In genomic region chr2:179519161-179519560, GRCm38 (mm10) we compare ENCODE assay signal across 19 mouse cellular contexts.
DNase-seq lines count a peak whose midpoint lies in the region; ATAC-seq and TF ChIP-seq lines count a peak whose summit lies in the region.
"Had no signal": no experiment of that assay in that cellular context is flagged by ENCODE, and none has a peak within 500 bp of the region (broad histone marks: within the 10 kb centered on the region; RNA-seq: fewer than 3 reads in every experiment).

No protein-coding gene starts in this region.

- no peaks in the 10 kb centered on the region for H3K9me3 ChIP-seq in limb, embryonic 12.5 days
- no peaks in the 10 kb centered on the region for H3K9me3 ChIP-seq in limb, embryonic 10.5 days (replicated peaks)
- H3K9me3 ChIP-seq in intestine, postnatal 0 days (ENCODE audit: control insufficient read depth), result no peaks in the 10 kb centered on the region
- H3K9me3 ChIP-seq: embryonic facial prominence, embryonic 13.5 days; forebrain, embryonic 13.5 days; heart, embryonic 12.5 days; lung, embryonic 15.5 days had no signal

- ATAC-seq in limb, embryonic 12.5 days (ENCODE audit: insufficient number of reproducible peaks, insufficient read depth, low FRiP score, low TSS enrichment, low read depth), result no peak
- no peak for ATAC-seq in intestine, postnatal 0 days
- ATAC-seq: intestine, embryonic 16.5 days had no signal

- WGBS in limb, embryonic 12.5 days, result 76% methylated on average over 7 of the region's 7 CpGs
- 89% methylated on average over 7 of the region's 7 CpGs for WGBS in limb, embryonic 10.5 days
- WGBS in intestine, postnatal 0 days, result 90% methylated on average over 7 of the region's 7 CpGs

- peaks cover 63% of the 10 kb centered on the region for H3K4me1 ChIP-seq in limb, embryonic 12.5 days (replicated peaks)
- H3K4me1 ChIP-seq in limb, embryonic 10.5 days, result peaks cover 56% of the 10 kb centered on the region
- H3K4me1 ChIP-seq in intestine, postnatal 0 days (replicated peaks; ENCODE audit: control insufficient read depth, insufficient read depth, low read length), result 0 out of 2 replicates have a peak, but pooled peaks cover 3% of the 10 kb centered on the region
- H3K4me1 ChIP-seq: heart, embryonic 12.5 days; lung, embryonic 15.5 days had no signal

- TF ChIP-seq CTCF in intestine, postnatal 0 days (IDR thresholded peaks at IDR 0.05; ENCODE audit: low read depth), result no peak

- no peaks in the 10 kb centered on the region for H3K36me3 ChIP-seq in limb, embryonic 12.5 days
- H3K36me3 ChIP-seq in limb, embryonic 10.5 days, result no peaks in the 10 kb centered on the region
- no peaks in the 10 kb centered on the region for H3K36me3 ChIP-seq in intestine, postnatal 0 days (ENCODE audit: control insufficient read depth, insufficient read depth)
- H3K36me3 ChIP-seq: embryonic facial prominence, embryonic 13.5 days; heart, embryonic 12.5 days; lung, embryonic 15.5 days had no signal

- H3K9ac ChIP-seq in limb, embryonic 12.5 days (replicated peaks), result no peak overlapping the region
- H3K9ac ChIP-seq in intestine, postnatal 0 days (ENCODE audit: low read depth, low read length), result no peak overlapping the region
- H3K9ac ChIP-seq: embryonic facial prominence, embryonic 13.5 days; heart, embryonic 12.5 days; lung, embryonic 15.5 days had no signal

- peak; percentile 13 to 46 for DNase-seq in frontal cortex, postnatal 36 days (ENCODE audit: low spot score in 2 of 2)
- DNase-seq in frontal cortex, postnatal 10 days (ENCODE audit: low spot score in 2 of 2), result no peak
- no peak for DNase-seq in limb, embryonic 10.5 days (ENCODE audit: low spot score)
- DNase-seq in left cerebral cortex, postnatal 14 days (ENCODE audit: low spot score in 2 of 2), result peak; percentile 29 to 41
- peak; percentile 32 for DNase-seq in right cerebral cortex, postnatal 25 days
- DNase-seq in adrenal gland, adult 18-20 months (ENCODE audit: low spot score in 2 of 2), result no peak
- DNase-seq: adrenal gland, adult 8-10 months; cerebellum, adult 2 months; gastrocnemius, postnatal 36 days; heart, postnatal 36 days; thymus, adult 18-20 months had no signal

- intact Hi-C loops in left cerebral cortex, postnatal 14 days (cut with DNase I), result loop anchor here (5.0 kb wide), 1 partner anchor 42 kb away; no protein-coding TSS in a partner anchor

- H3K4me3 ChIP-seq in limb, embryonic 12.5 days (replicated peaks), result no peak overlapping the region
- no peak overlapping the region for H3K4me3 ChIP-seq in limb, embryonic 10.5 days
- H3K4me3 ChIP-seq in intestine, postnatal 0 days (ENCODE audit: low read depth, low read length), result no peak overlapping the region
- H3K4me3 ChIP-seq: embryonic facial prominence, embryonic 13.5 days; forebrain, embryonic 13.5 days; heart, embryonic 12.5 days; lung, embryonic 15.5 days had no signal

- no peak overlapping the region for H3K27ac ChIP-seq in limb, embryonic 12.5 days
- no peak overlapping the region for H3K27ac ChIP-seq in limb, embryonic 10.5 days
- no peak overlapping the region for H3K27ac ChIP-seq in intestine, postnatal 0 days (ENCODE audit: low read depth, low read length)
- H3K27ac ChIP-seq: embryonic facial prominence, embryonic 13.5 days; kidney, postnatal 0 days; lung, embryonic 15.5 days had no signal

- H3K27me3 ChIP-seq in limb, embryonic 12.5 days, result peaks cover 7% of the 10 kb centered on the region; the same call in 1 of the 2 replicates
- no peaks in the 10 kb centered on the region for H3K27me3 ChIP-seq in limb, embryonic 10.5 days (ENCODE audit: low read depth, poor library complexity, severe bottlenecking)
- peaks cover 17% of the 10 kb centered on the region; the same call in 1 of the 2 replicates for H3K27me3 ChIP-seq in intestine, postnatal 0 days (replicated peaks; ENCODE audit: control insufficient read depth, insufficient read depth, low read length)
- H3K27me3 ChIP-seq: forebrain, embryonic 13.5 days; lung, embryonic 15.5 days had no signal

- 0 out of 2 replicates have a peak overlapping the region, but pooled peaks have one; percentile 33 for H3K4me2 ChIP-seq in limb, embryonic 12.5 days
- no peak overlapping the region for H3K4me2 ChIP-seq in intestine, postnatal 0 days (replicated peaks; ENCODE audit: low read depth)
- H3K4me2 ChIP-seq: embryonic facial prominence, embryonic 13.5 days; heart, embryonic 12.5 days; lung, embryonic 15.5 days had no signal

Comparison
In these comparisons a context has a peak if more than half of its experiments do, and no peak if none do; other contexts are left out.
1. DNase-seq: peak in frontal cortex, postnatal 36 days (2 of 2), left cerebral cortex, postnatal 14 days (2 of 2) and right cerebral cortex, postnatal 25 days (single experiment); none in frontal cortex, postnatal 10 days (0 of 2), limb, embryonic 10.5 days (single experiment) and adrenal gland, adult 18-20 months (0 of 2).